Comparison of ENCODE assay signal across 7 mouse cellular contexts in genomic region chr9:40781726-40782581, GRCm38 (mm10). TPM values are rescaled to one million over a fixed set of nuclear protein-coding genes. Genes with fewer than 3 reads are reported as not detected.
DNase-seq lines count a peak whose midpoint lies in the region; ATAC-seq and TF ChIP-seq lines count a peak whose summit lies in the region.

No protein-coding gene starts in this region.

- H3K36me3 ChIP-seq in ES-Bruce4 (ENCODE audit: control insufficient read depth, insufficient read depth, low read length, poor library complexity, severe bottlenecking) = no peaks in the 10 kb centered on the region
- H3K36me3 ChIP-seq in lung, embryonic 15.5 days = no peaks in the 10 kb centered on the region

- H3K4me2 ChIP-seq in lung, embryonic 15.5 days = peak overlapping the region; percentile 47

- no peak for TF ChIP-seq POLR2A in ES-Bruce4 (IDR thresholded peaks at IDR 0.05; ENCODE audit: insufficient read depth, low read length)

- H3K9me3 ChIP-seq in ES-Bruce4 (replicated peaks; ENCODE audit: control insufficient read depth, insufficient read depth, low read length, poor library complexity, severe bottlenecking) = no peaks in the 10 kb centered on the region
- H3K9me3 ChIP-seq in lung, embryonic 15.5 days = no peaks in the 10 kb centered on the region

- H3K27me3 ChIP-seq in ES-Bruce4 (ENCODE audit: control insufficient read depth, insufficient read depth, low read length, poor library complexity, severe bottlenecking) = no peaks in the 10 kb centered on the region
- no peaks in the 10 kb centered on the region for H3K27me3 ChIP-seq in lung, embryonic 15.5 days

- WGBS in lung, embryonic 15.5 days = 29% methylated on average over 26 of the region's 26 CpGs

- H3K4me3 ChIP-seq in ES-Bruce4 (ENCODE audit: low read depth, low read length) = peak overlapping the region; percentile 46
- H3K4me3 ChIP-seq in lung, embryonic 15.5 days = peak overlapping the region; percentile 14; the same call in 1 of the 2 replicates

- peaks cover 4% of the 10 kb centered on the region for H3K4me1 ChIP-seq in ES-Bruce4 (ENCODE audit: control insufficient read depth, insufficient read depth, low read length)
- peaks cover 12% of the 10 kb centered on the region for H3K4me1 ChIP-seq in lung, embryonic 15.5 days

- peak; percentile 63 for DNase-seq in adrenal gland, postnatal 25 days
- DNase-seq in heart, adult 18-20 months = peak; percentile 78 to 86
- peak; percentile 57 for DNase-seq in kidney, adult 11 months
- peak; percentile 35 to 47 for DNase-seq in spleen, postnatal 10 days (ENCODE audit: low spot score in 2 of 2)
- no peak for DNase-seq in layer of hippocampus, postnatal 14 days (ENCODE audit: low spot score in 2 of 2)

- TF ChIP-seq EP300 in ES-Bruce4 (IDR thresholded peaks at IDR 0.05; ENCODE audit: insufficient read depth, low read depth, low read length) = no peak

- peak overlapping the region; percentile 100 for H3K27ac ChIP-seq in ES-Bruce4 (ENCODE audit: insufficient read depth, low read length)
- H3K27ac ChIP-seq in lung, embryonic 15.5 days = peak overlapping the region; percentile 62

- peak overlapping the region; percentile 71 for H3K9ac ChIP-seq in ES-Bruce4 (ENCODE audit: low read depth, poor library complexity, severe bottlenecking)
- no peak overlapping the region for H3K9ac ChIP-seq in lung, embryonic 15.5 days

- ATAC-seq in lung, embryonic 15.5 days (ENCODE audit: borderline replicate concordance, extremely low read depth, low FRiP score, low TSS enrichment) = no peak

- no peak for TF ChIP-seq CTCF in ES-Bruce4 (IDR thresholded peaks at IDR 0.05; ENCODE audit: low read depth, low read length)

RNA-seq across cellular contexts. Expression of gene Hspa8, which starts 18.8 kb away (rescaled TPM):
- 3,442 and 3,618 TPM in 2 replicates for polyA plus RNA-seq in ES-Bruce4 (2011; ENCODE audit: insufficient read depth, insufficient read length, low read depth, missing spikeins)
- 1,395 and 2,721 TPM in 2 replicates for total RNA-seq in adrenal gland, postnatal 25 days (2021)
- 1,000 to 10,000 TPM; 1,743 to 1,808 TPM for total RNA-seq in heart, adult 18-20 months (2021)
- polyA plus RNA-seq in lung, embryonic 15.5 days (2015; fragmentation: Nextera tagmentation; extraction: Ambion mirVana) = 2,564 and 2,677 TPM in 2 replicates
- total RNA-seq in layer of hippocampus, postnatal 14 days (2021) = 1,000 to 10,000 TPM; 2,045 to 2,355 TPM

Comparison
In these comparisons a context has a peak if more than half of its experiments do, and no peak if none do; other contexts are left out.
1. DNase-seq: peak in adrenal gland, postnatal 25 days (single experiment), heart, adult 18-20 months (2 of 2), kidney, adult 11 months (single experiment) and spleen, postnatal 10 days (2 of 2); none in layer of hippocampus, postnatal 14 days (0 of 2).